In the genomic region with DNA sequence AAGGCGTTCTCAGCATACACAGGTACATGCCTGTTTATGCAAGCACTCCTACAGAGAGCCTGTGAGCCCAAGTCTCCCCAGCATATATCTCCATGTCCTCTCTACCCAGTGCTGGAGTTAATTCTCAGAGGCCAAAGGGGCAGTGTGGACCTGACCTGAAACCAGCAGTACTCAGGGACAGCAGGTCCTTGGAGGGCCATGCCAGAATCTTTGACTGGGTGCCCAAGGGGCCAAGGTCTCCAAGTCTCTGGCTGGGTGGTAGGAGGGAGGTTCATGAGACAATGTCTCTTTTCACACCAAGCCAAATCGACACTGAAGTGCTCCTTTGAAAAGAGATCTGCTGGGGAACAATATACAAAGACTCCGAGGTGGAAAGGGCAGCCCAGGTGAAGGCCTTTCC, we compare ENCODE assay signal across 32 mouse cellular contexts. TPM values are rescaled to one million over a fixed set of nuclear protein-coding genes. Genes with fewer than 3 reads are reported as not detected.
DNase-seq lines count a peak whose midpoint lies in the region; ATAC-seq and TF ChIP-seq lines count a peak whose summit lies in the region.
"Had no signal": no experiment of that assay in that cellular context is flagged by ENCODE, and none has a peak within 500 bp of the region (broad histone marks: within the 10 kb centered on the region; RNA-seq: fewer than 3 reads in every experiment).

No protein-coding gene starts in this region.

- no peaks in the 10 kb centered on the region for H3K9me3 ChIP-seq in kidney, embryonic 16.5 days (ENCODE audit: low read length)
- H3K9me3 ChIP-seq: forebrain, embryonic 10.5 days; limb, embryonic 10.5 days; liver, embryonic 15.5 days had no signal

- TF ChIP-seq CTCF in small intestine, adult 2 months (IDR thresholded peaks at IDR 0.05; ENCODE audit: extremely low read depth, insufficient read length, insufficient replicate concordance, low read depth, low read length), result no peak

- H3K4me1 ChIP-seq in kidney, embryonic 16.5 days (ENCODE audit: insufficient read depth, low read length), result no peaks in the 10 kb centered on the region
- peaks cover 27% of the 10 kb centered on the region; the same call in 1 of the 2 replicates for H3K4me1 ChIP-seq in small intestine, adult 2 months (ENCODE audit: control insufficient read depth, insufficient read depth, insufficient read length, low read length)
- H3K4me1 ChIP-seq: forebrain, embryonic 10.5 days; limb, embryonic 10.5 days; liver, embryonic 15.5 days had no signal

- no peaks in the 10 kb centered on the region for H3K36me3 ChIP-seq in kidney, embryonic 16.5 days (ENCODE audit: insufficient read depth, low read length)
- H3K36me3 ChIP-seq in small intestine, adult 2 months (ENCODE audit: control insufficient read depth, insufficient read depth, low read length), result peaks cover 18% of the 10 kb centered on the region
- H3K36me3 ChIP-seq: forebrain, embryonic 10.5 days; limb, embryonic 10.5 days; liver, embryonic 15.5 days had no signal

- no peak for ATAC-seq in kidney, embryonic 16.5 days (ENCODE audit: low FRiP score, low TSS enrichment)
- ATAC-seq: forebrain, embryonic 16.5 days had no signal

- 60% methylated on average over 3 of the region's 3 CpGs for WGBS in kidney, embryonic 16.5 days
- WGBS in small intestine, adult 2 months, result 82% methylated on average over 3 of the region's 3 CpGs

- H3K27ac ChIP-seq in kidney, embryonic 16.5 days (ENCODE audit: low read length), result no peak overlapping the region
- H3K27ac ChIP-seq in small intestine, adult 2 months (ENCODE audit: insufficient read depth, low read depth, low read length), result peak overlapping the region; percentile 85
- H3K27ac ChIP-seq: forebrain, embryonic 10.5 days; hindbrain, embryonic 14.5 days; limb, embryonic 10.5 days; liver, embryonic 15.5 days; macrophage had no signal

- no peak for TF ChIP-seq POLR2A in small intestine, adult 2 months (IDR thresholded peaks at IDR 0.05; ENCODE audit: low read depth, low read length)

- no peak overlapping the region for H3K4me2 ChIP-seq in kidney, embryonic 16.5 days (replicated peaks; ENCODE audit: low read depth, low read length)
- H3K4me2 ChIP-seq: hindbrain, embryonic 14.5 days; liver, embryonic 15.5 days had no signal

- H3K9ac ChIP-seq in kidney, embryonic 16.5 days (replicated peaks; ENCODE audit: low read length), result no peak overlapping the region
- H3K9ac ChIP-seq: hindbrain, embryonic 14.5 days; liver, embryonic 15.5 days had no signal

- DNase-seq in adrenal gland, adult (ENCODE audit: inconsistent age in 2 of 2, low spot score in 1 of 2), result peak; percentile 72 to 84
- no peak for DNase-seq in adrenal gland, postnatal 25 days
- DNase-seq in kidney, adult 18-20 months, result peak; percentile 57
- peak; percentile 32 for DNase-seq in ovary, postnatal 36 days (ENCODE audit: low spot score)
- no peak for DNase-seq in ovary, postnatal 10 days (ENCODE audit: low spot score)
- DNase-seq in left cerebral cortex, adult 9 months (ENCODE audit: low spot score in 2 of 2), result no peak
- DNase-seq: cerebellum, adult 11-12 months; cerebellum, postnatal 10 days; gastrocnemius, postnatal 36 days; heart, postnatal 4 days; liver; right cerebral cortex, postnatal 14 days; spleen, adult 18-20 months; thymus, adult 18-20 months; thymus, postnatal 36 days had no signal

- no peak overlapping the region for H3K4me3 ChIP-seq in kidney, embryonic 16.5 days (ENCODE audit: low read length)
- no peak overlapping the region for H3K4me3 ChIP-seq in small intestine, adult 2 months (ENCODE audit: low read depth, low read length)
- H3K4me3 ChIP-seq: forebrain, embryonic 10.5 days; limb, embryonic 10.5 days; liver, embryonic 15.5 days had no signal

- no peaks in the 10 kb centered on the region for H3K27me3 ChIP-seq in kidney, embryonic 16.5 days (ENCODE audit: insufficient read depth, low read length)
- no peaks in the 10 kb centered on the region for H3K27me3 ChIP-seq in small intestine, adult 2 months (ENCODE audit: control insufficient read depth, insufficient read depth, low read length)
- H3K27me3 ChIP-seq: liver, embryonic 15.5 days had no signal

RNA-seq across cellular contexts. Expression of a gene that starts 9.6 kb away (rescaled TPM):
- 9.6 and 15.9 TPM in 2 replicates for total RNA-seq in adrenal gland, postnatal 25 days (2021)
- polyA plus RNA-seq in kidney, embryonic 16.5 days (2015; fragmentation: Nextera tagmentation; extraction: Ambion mirVana), result 15.0 and 18.0 TPM in 2 replicates
- 1.4 and 2.3 TPM in 2 replicates for polyA plus RNA-seq in small intestine, adult 2 months (2012; rRNA removed)
- polyA plus RNA-seq: macrophage had no signal

RNA-seq across cellular contexts. Expression of a gene that starts 14.9 kb away (rescaled TPM):
- total RNA-seq in adrenal gland, postnatal 25 days (2021), result not detected in 2 replicates
- polyA plus RNA-seq in kidney, embryonic 16.5 days (2015; fragmentation: Nextera tagmentation; extraction: Ambion mirVana), result 6.4 and 8.1 TPM in 2 replicates
- 6.6 and 13.6 TPM in 2 replicates for polyA plus RNA-seq in small intestine, adult 2 months (2012; rRNA removed)
- total RNA-seq: gastrocnemius, postnatal 36 days; heart, adult 8-10 months; heart, postnatal 4 days; layer of hippocampus, postnatal 14 days; left cerebral cortex, adult 8-10 months; midbrain, postnatal 0 days had no signal
- polyA plus RNA-seq: cortical plate, adult 2 months; embryonic facial prominence, embryonic 11.5 days; forebrain, embryonic 10.5 days; forebrain, embryonic 16.5 days; heart, embryonic 14.5 days; hindbrain, embryonic 14.5 days; limb, embryonic 10.5 days; liver, embryonic 15.5 days; lung, embryonic 16.5 days; macrophage; midbrain, postnatal 0 days; neural tube, embryonic 14.5 days had no signal

RNA-seq across cellular contexts. Expression of a gene that starts 16.4 kb away (rescaled TPM):
- total RNA-seq in adrenal gland, postnatal 25 days (2021), result 0.43 TPM in 1 of 2 replicates, not detected in the other
- polyA plus RNA-seq in kidney, embryonic 16.5 days (2015; fragmentation: Nextera tagmentation; extraction: Ambion mirVana), result 2.2 and 2.6 TPM in 2 replicates
- polyA plus RNA-seq in small intestine, adult 2 months (2012; rRNA removed), result 0.20 and 0.57 TPM in 2 replicates
- polyA plus RNA-seq: macrophage had no signal

RNA-seq across cellular contexts. Expression of a gene that starts 27.7 kb away (rescaled TPM):
- total RNA-seq in adrenal gland, postnatal 25 days (2021), result 16.9 and 20.1 TPM in 2 replicates
- polyA plus RNA-seq in kidney, embryonic 16.5 days (2015; fragmentation: Nextera tagmentation; extraction: Ambion mirVana), result 23.0 and 25.1 TPM in 2 replicates
- polyA plus RNA-seq in small intestine, adult 2 months (2012; rRNA removed), result 2.6 and 5.8 TPM in 2 replicates

RNA-seq across cellular contexts. Expression of a gene that starts 47.0 kb away (rescaled TPM):
- 0.90 TPM in 1 of 2 replicates, not detected in the other for total RNA-seq in adrenal gland, postnatal 25 days (2021)
- polyA plus RNA-seq in kidney, embryonic 16.5 days (2015; fragmentation: Nextera tagmentation; extraction: Ambion mirVana), result 0.17 and 0.19 TPM in 2 replicates
- 0.43 and 0.51 TPM in 2 replicates for polyA plus RNA-seq in small intestine, adult 2 months (2012; rRNA removed)
- polyA plus RNA-seq: embryonic facial prominence, embryonic 11.5 days; heart, embryonic 14.5 days; macrophage had no signal

Comparison
In these comparisons a context has a peak if more than half of its experiments do, and no peak if none do; other contexts are left out.
1. DNase-seq: peak in adrenal gland, adult (2 of 2), kidney, adult 18-20 months (single experiment) and ovary, postnatal 36 days (single experiment); none in adrenal gland, postnatal 25 days (single experiment), ovary, postnatal 10 days (single experiment) and left cerebral cortex, adult 9 months (0 of 2).